Mouse (Mus musculus) MEL (cell line): ENCODE measurements around the gene Spen. TPM values are rescaled to one million over a fixed set of nuclear protein-coding genes. Genes with fewer than 3 reads are reported as not detected.

ENCODE experiments used
- DNase-seq: peaks from one replicate; pipeline ENCODE4 v3.0.0; 2011; ENCODE audit warnings: low read depth, low spot score
- H3K27ac ChIP-seq: 2 replicates; pipeline ENCODE4 v1.5.1; 2012; ENCODE audit warnings: low read depth, mild to moderate bottlenecking, control low read depth, low read length, moderate library complexity; ENCODE audit not compliant: control insufficient read depth
- H3K27me3 ChIP-seq, 2 experiments: fragments of 150-350 bp in 1 of 2; sonication (generic) in 1 of 2; 2 replicates each; pipeline ENCODE4 v1.6.1; 2012; ENCODE audit warnings: low read length in 2 of 2, mild to moderate bottlenecking in 2 of 2, improper control_type of control experiment in 1 of 2, moderate library complexity in 1 of 2; ENCODE audit not compliant: insufficient read depth in 2 of 2, control insufficient read depth in 1 of 2
- H3K36me3 ChIP-seq, 2 experiments: 2 replicates each; pipeline ENCODE4 v1.6.1; 2012 to 2014; ENCODE audit warnings: low read length in 2 of 2, improper control_type of control experiment in 1 of 2, inconsistent platforms in 1 of 2, mild to moderate bottlenecking in 1 of 2; ENCODE audit not compliant: insufficient read depth in 2 of 2, control insufficient read depth in 1 of 2
- H3K4me1 ChIP-seq, 2 experiments: fragments of 150-350 bp in 1 of 2; sonication (generic) in 1 of 2; 2 replicates each; pipeline ENCODE4 v1.6.1; 2012; ENCODE audit warnings: low read length in 2 of 2, improper control_type of control experiment in 1 of 2, mild to moderate bottlenecking in 1 of 2; ENCODE audit not compliant: insufficient read depth in 2 of 2, control insufficient read depth in 1 of 2
- H3K4me3 ChIP-seq, 2 experiments: fragments of 150-350 bp in 1 of 2; sonication (generic) in 1 of 2; 2 replicates each; pipeline ENCODE4 v1.5.1; 2012; ENCODE audit warnings: low read depth in 2 of 2, low read length in 2 of 2, mild to moderate bottlenecking in 2 of 2, moderate library complexity in 2 of 2, control low read depth in 1 of 2, improper control_type of control experiment in 1 of 2; ENCODE audit not compliant: control insufficient read depth in 1 of 2, insufficient read depth in 1 of 2
- H3K79me2 ChIP-seq: 2 replicates; pipeline ENCODE4 v1.6.1; 2012; ENCODE audit warnings: mild to moderate bottlenecking, low read length, moderate library complexity; ENCODE audit not compliant: control insufficient read depth, poor library complexity, insufficient read depth
- H3K9ac ChIP-seq: 2 replicates; pipeline ENCODE4 v1.6.1; 2012; ENCODE audit warnings: low read depth, mild to moderate bottlenecking, control low read depth, low read length, moderate library complexity; ENCODE audit not compliant: control insufficient read depth, poor library complexity, severe bottlenecking
- H3K9me3 ChIP-seq: fragments of 150-350 bp; sonication (generic); replicated peaks from 2 replicates; pipeline ENCODE4 v1.6.1; 2012; ENCODE audit warnings: mild to moderate bottlenecking, low read length, improper control_type of control experiment, moderate library complexity; ENCODE audit not compliant: insufficient read depth
- BHLHE40 ChIP-seq: IDR thresholded peaks from 2 replicates; pipeline ENCODE4 v1.6.1; 2012; ENCODE audit warnings: low read depth, mild to moderate bottlenecking, inconsistent platforms, low read length, improper control_type of control experiment, borderline replicate concordance
- CHD1 ChIP-seq: IDR thresholded peaks from 2 replicates; pipeline ENCODE4 v1.6.1; 2012; ENCODE audit warnings: low read depth, mild to moderate bottlenecking, inconsistent platforms, low read length, improper control_type of control experiment
- CHD2 ChIP-seq: IDR thresholded peaks from 2 replicates; pipeline ENCODE4 v1.6.1; 2011; ENCODE audit warnings: low read length, improper control_type of control experiment
- CTCF ChIP-seq, 3 experiments: IDR thresholded peaks in 2 of 3; conservative IDR thresholded peaks in 1 of 3; 2 replicates each; pipeline ENCODE4 v1.5.1; 2011 to 2012; ENCODE audit warnings: low read length in 3 of 3, low read depth in 2 of 3, mild to moderate bottlenecking in 2 of 3, improper control_type of control experiment in 1 of 3, inconsistent platforms in 1 of 3, mixed read lengths in 1 of 3, moderate library complexity in 1 of 3; ENCODE audit not compliant: control insufficient read depth in 1 of 3, insufficient read depth in 1 of 3, poor library complexity in 1 of 3, severe bottlenecking in 1 of 3
- E2F4 ChIP-seq: IDR thresholded peaks from 2 replicates; pipeline ENCODE4 v1.6.1; 2011; ENCODE audit warnings: low read depth, low read length, improper control_type of control experiment, borderline replicate concordance
- ELF1 ChIP-seq: IDR thresholded peaks from 2 replicates; pipeline ENCODE4 v1.6.1; 2014; ENCODE audit warnings: low read depth, mild to moderate bottlenecking, inconsistent platforms, low read length, improper control_type of control experiment, moderate library complexity
- EP300 ChIP-seq, 2 experiments: IDR thresholded peaks; 2 replicates each; pipeline ENCODE4 v1.6.1; 2011; ENCODE audit warnings: improper control_type of control experiment in 2 of 2, low read length in 2 of 2, low read depth in 1 of 2, mild to moderate bottlenecking in 1 of 2
- GATA1 ChIP-seq: IDR thresholded peaks from 2 replicates; pipeline ENCODE4 v1.6.1; 2011; ENCODE audit warnings: low read depth, low read length, improper control_type of control experiment
- HCFC1 ChIP-seq: IDR thresholded peaks from 2 replicates; pipeline ENCODE4 v1.6.1; 2012; ENCODE audit warnings: low read depth, mild to moderate bottlenecking, inconsistent platforms, low read length, improper control_type of control experiment, moderate library complexity
- KAT2A ChIP-seq: conservative IDR thresholded peaks from 2 replicates; pipeline ENCODE4 v1.6.1; 2012; ENCODE audit warnings: low read depth, low read length, improper control_type of control experiment, inconsistent platforms
- MAFK ChIP-seq: IDR thresholded peaks from 2 replicates; pipeline ENCODE4 v1.6.1; 2011; ENCODE audit warnings: low read depth, mild to moderate bottlenecking, low read length, improper control_type of control experiment, borderline replicate concordance
- MYB ChIP-seq: IDR thresholded peaks from 2 replicates; pipeline ENCODE4 v1.6.1; 2011; ENCODE audit warnings: mild to moderate bottlenecking, low read depth, low read length, improper control_type of control experiment
- MYC ChIP-seq: IDR thresholded peaks from 2 replicates; pipeline ENCODE4 v1.6.1; 2011; ENCODE audit warnings: low read depth, mild to moderate bottlenecking, low read length, improper control_type of control experiment, moderate library complexity
- NELFE ChIP-seq: IDR thresholded peaks from 2 replicates; pipeline ENCODE4 v1.6.1; 2011; ENCODE audit warnings: low read depth, low read length, improper control_type of control experiment
- POLR2AphosphoS2 ChIP-seq: IDR thresholded peaks from 2 replicates; pipeline ENCODE4 v1.6.1; 2011; ENCODE audit warnings: low read length, improper control_type of control experiment
- POLR2AphosphoS5 ChIP-seq: IDR thresholded peaks from 2 replicates; pipeline ENCODE4 v1.6.1; 2012; ENCODE audit warnings: low read depth, borderline replicate concordance, mild to moderate bottlenecking, inconsistent platforms, low read length, moderate library complexity, mixed read lengths
- RAD21 ChIP-seq: IDR thresholded peaks from 2 replicates; pipeline ENCODE4 v1.6.1; 2011; ENCODE audit warnings: mild to moderate bottlenecking, low read depth, low read length, improper control_type of control experiment
- RCOR1 ChIP-seq: IDR thresholded peaks from 2 replicates; pipeline ENCODE4 v1.6.1; 2012; ENCODE audit warnings: low read depth, mild to moderate bottlenecking, inconsistent platforms, low read length, improper control_type of control experiment
- SIN3A ChIP-seq: IDR thresholded peaks from 2 replicates; pipeline ENCODE4 v1.6.1; 2012; ENCODE audit warnings: low read length, improper control_type of control experiment, inconsistent platforms
- TAL1 ChIP-seq: IDR thresholded peaks from 2 replicates; pipeline ENCODE4 v1.6.1; 2012; ENCODE audit warnings: mild to moderate bottlenecking, inconsistent platforms, low read length, moderate library complexity, mixed read lengths
- TBP ChIP-seq: IDR thresholded peaks from 2 replicates; pipeline ENCODE4 v1.8.0; 2011; ENCODE audit warnings: low read depth, low read length, improper control_type of control experiment
- UBTF ChIP-seq: IDR thresholded peaks from 2 replicates; pipeline ENCODE4 v1.6.1; 2012; ENCODE audit warnings: low read depth, mild to moderate bottlenecking, inconsistent platforms, low read length, improper control_type of control experiment, moderate library complexity, borderline replicate concordance; ENCODE audit not compliant: insufficient read depth
- USF1 ChIP-seq: IDR thresholded peaks from 2 replicates; pipeline ENCODE4 v1.6.1; 2014; ENCODE audit warnings: low read depth, mild to moderate bottlenecking, inconsistent platforms, low read length, improper control_type of control experiment, moderate library complexity
- ZC3H11A ChIP-seq: IDR thresholded peaks from 2 replicates; pipeline ENCODE4 v1.6.1; 2012; ENCODE audit warnings: low read depth, mild to moderate bottlenecking, inconsistent platforms, low read length, improper control_type of control experiment
- ZMIZ1 ChIP-seq: IDR thresholded peaks from 2 replicates; pipeline ENCODE4 v1.6.1; 2012; ENCODE audit warnings: low read depth, mild to moderate bottlenecking, inconsistent platforms, low read length, improper control_type of control experiment, moderate library complexity
- polyA plus RNA-seq, 2 experiments: library from polyadenylated mRNA; stranded (reverse) in 1 of 2; unstranded in 1 of 2; fragments of >175 nt in 1 of 2; fragments of >200 nt in 1 of 2; gene quantifications; 2 replicates each; pipeline versions ENCODE4 v1.2.1 to v1.2.4; 2012; ENCODE audit warnings: low replicate concordance in 2 of 2, low read depth in 1 of 2; ENCODE audit not compliant: insufficient read length in 2 of 2, insufficient read depth in 1 of 2, missing spikeins in 1 of 2
- total RNA-seq: library from RNA; depleted of rRNA; stranded (reverse); fragments of 300-350 nt; gene quantifications from 2 replicates; pipeline ENCODE4 v1.2.3, GENCODE M21; 2012

Gene Spen
- total and polyA plus RNA-seq, 3 experiments, result 11.9 to 102 (median 46.9) TPM

- Histone ChIP-seq H3K4me3 (no peak overlapping the region), H3K27ac (no peak overlapping the region), H3K27me3 (no peaks in the 10 kb centered on the region), H3K79me2 (no peaks in the 10 kb centered on the region), H3K9ac (no peak overlapping the region), H3K36me3 (peaks cover 0 to 1% of the 10 kb centered on the region in 2 experiments; a peak in 2 of 4 replicates), H3K4me1 (no peaks in the 10 kb centered on the region), H3K9me3 (no peaks in the 10 kb centered on the region)
- no peak for DNase-seq
- TF ChIP-seq E2F4 (no peak), TAL1 (no peak), MYB (no peak), NELFE (no peak), SIN3A (no peak), ZC3H11A (no peak), POLR2AphosphoS5 (no peak), HCFC1 (no peak), GATA1 (no peak), ELF1 (no peak), UBTF (no peak)
Observed at GRCm38 (mm10) chr4:141477681-141478102, 60.7 kb downstream of the Spen start.

GRCm38 (mm10) chr4:141474431-141474830 is 64.0 kb downstream of the Spen start:
- no peaks in the 10 kb centered on the region for H3K4me1 ChIP-seq
- H3K9ac ChIP-seq, result no peak overlapping the region
- H3K36me3 ChIP-seq, result no peaks in the 10 kb centered on the region; a peak in 1 of 4 replicates
- DNase-seq, result no peak
- H3K79me2 ChIP-seq, result no peaks in the 10 kb centered on the region
- no peak for TF ChIP-seq ZMIZ1
- TF ChIP-seq CTCF (IDR thresholded peaks at IDR 0.05 in 2 of 3, conservative IDR thresholded peaks at IDR 0.05 in 1 of 3; ENCODE audit: control insufficient read depth in 1 of 3, insufficient read depth in 1 of 3, low read depth in 2 of 3, low read length in 3 of 3, poor library complexity in 1 of 3, severe bottlenecking in 1 of 3), result peak in 1 of 3 experiments; percentile 1; a peak in 1 of 6 replicates
- no peak for TF ChIP-seq MYC
- H3K27ac ChIP-seq, result no peak overlapping the region
- H3K9me3 ChIP-seq, result no peaks in the 10 kb centered on the region
- H3K27me3 ChIP-seq, result no peaks in the 10 kb centered on the region
- no peak overlapping the region for H3K4me3 ChIP-seq

- TF ChIP-seq BHLHE40 (no peak), EP300 (IDR thresholded peaks at IDR 0.05; ENCODE audit: low read depth in 1 of 2, low read length in 2 of 2) (no peak), RCOR1 (no peak), USF1 (no peak), KAT2A (no peak), ZC3H11A (no peak), GATA1 (no peak), SIN3A (no peak), CHD1 (no peak), RAD21 (no peak), CHD2 (no peak), TBP (no peak), POLR2AphosphoS2 (no peak), MYC (no peak), MYB (no peak), MAFK (no peak), HCFC1 (no peak)
- Histone ChIP-seq H3K27ac (no peak overlapping the region), H3K4me1 (no peaks in the 10 kb centered on the region), H3K9ac (no peak overlapping the region), H3K9me3 (no peaks in the 10 kb centered on the region), H3K36me3 (no peaks in the 10 kb centered on the region; a peak in 1 of 4 replicates), H3K79me2 (no peaks in the 10 kb centered on the region), H3K4me3 (no peak overlapping the region), H3K27me3 (no peaks in the 10 kb centered on the region)
- DNase-seq, result no peak
Observed at GRCm38 (mm10) chr4:141472641-141473321, 65.6 kb downstream of the Spen start.
